Mouse (Mus musculus) inflammation-experienced regulatory T-cells, adult 6 months (primary cell): ENCODE results near the gene Ost4. TPM values are rescaled to one million over a fixed set of nuclear protein-coding genes. Genes with fewer than 3 reads are reported as not detected.
A peak's percentile ranks its signal among the peaks of the same experiment; 100 is the strongest.

ENCODE experiments used
- ATAC-seq: one replicate; pipeline ENCODE4 v1.8.0; 2017
- polyA plus RNA-seq, 3 experiments: library from polyadenylated mRNA; unstranded; fragments of 100-300 nt; shearing (Covaris generic); gene quantifications; one replicate each; pipeline ENCODE4 v1.2.1; 2017

Gene Ost4
- polyA plus RNA-seq, result 100 to 1,000 TPM; 283 to 295 (median 294) TPM

DNA sequence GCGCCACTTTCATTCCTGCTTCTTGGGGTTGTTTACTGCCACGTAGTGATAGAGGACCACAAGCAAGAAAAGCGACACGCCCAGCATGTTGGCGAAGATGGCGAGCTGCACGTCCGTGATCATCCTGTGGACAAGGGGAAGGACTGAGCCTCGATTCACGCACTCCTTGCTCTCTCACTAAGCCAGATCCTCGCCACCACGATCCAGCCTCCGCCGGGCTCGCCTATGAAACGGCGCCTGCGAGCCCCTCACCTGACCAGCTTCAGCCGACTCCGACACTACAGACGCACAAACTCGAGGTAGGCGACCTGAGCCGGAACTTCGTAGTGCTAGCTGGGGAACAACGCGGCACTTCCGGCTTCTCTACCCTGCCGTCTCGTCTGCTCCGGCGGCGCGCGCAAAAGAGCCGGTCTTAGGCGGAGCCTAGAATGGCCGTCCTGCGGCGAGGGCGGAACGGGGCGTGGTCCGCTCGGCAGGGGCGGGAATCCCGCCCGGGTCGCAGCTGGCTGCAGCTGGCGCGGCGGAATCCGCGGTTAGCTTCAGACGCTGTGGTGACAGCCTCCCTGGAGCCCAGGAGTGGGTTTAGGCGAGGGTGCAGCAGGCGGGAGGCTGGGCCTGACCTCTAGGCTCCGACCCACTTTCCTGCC, at the start of gene Ost4:
TSS of gene Ost4 (minus strand) at position 376 of the 647 bp plus-strand sequence.
- ATAC-seq, result peak; percentile 99

DNA sequence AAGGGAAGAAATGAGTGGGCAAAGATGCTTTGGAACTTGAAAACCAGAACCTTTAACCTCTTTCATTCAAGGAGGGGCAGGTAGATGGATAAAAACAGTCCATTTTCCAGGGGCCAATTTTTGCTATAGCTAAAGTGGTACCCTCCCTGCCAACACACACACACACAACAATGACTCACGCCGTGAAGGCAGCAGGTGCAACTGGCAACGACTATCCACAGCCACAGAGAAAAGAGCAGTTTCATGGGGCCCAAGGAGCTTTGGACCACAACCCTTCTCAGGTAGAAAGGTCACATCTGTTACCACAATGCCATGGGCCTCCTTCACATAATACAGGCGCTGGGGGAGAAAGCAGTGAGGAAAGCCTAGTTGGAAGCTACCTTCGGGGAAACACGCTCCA, 48.2 kb upstream of the Ost4 start:
- ATAC-seq, result no peak

DNA sequence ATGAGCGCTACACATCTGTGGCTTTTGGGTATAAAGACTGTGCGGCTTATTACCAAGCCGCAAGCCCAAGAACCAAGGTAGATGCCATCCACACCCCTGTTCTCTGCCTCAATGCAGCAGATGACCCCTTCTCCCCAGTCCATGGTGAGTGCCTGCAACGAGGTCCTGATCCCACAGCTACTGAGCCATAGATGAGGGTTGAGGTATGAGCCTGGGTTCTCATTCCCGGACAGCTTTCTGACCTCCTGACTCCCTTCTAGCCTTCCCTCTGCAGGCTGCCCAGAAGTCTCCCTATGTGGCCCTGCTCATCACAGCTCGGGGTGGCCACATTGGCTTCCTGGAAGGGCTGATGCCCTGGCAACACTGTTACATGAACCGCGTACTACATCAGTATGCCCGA, 47.0 kb upstream of the Ost4 start:
- ATAC-seq, result no peak

DNA sequence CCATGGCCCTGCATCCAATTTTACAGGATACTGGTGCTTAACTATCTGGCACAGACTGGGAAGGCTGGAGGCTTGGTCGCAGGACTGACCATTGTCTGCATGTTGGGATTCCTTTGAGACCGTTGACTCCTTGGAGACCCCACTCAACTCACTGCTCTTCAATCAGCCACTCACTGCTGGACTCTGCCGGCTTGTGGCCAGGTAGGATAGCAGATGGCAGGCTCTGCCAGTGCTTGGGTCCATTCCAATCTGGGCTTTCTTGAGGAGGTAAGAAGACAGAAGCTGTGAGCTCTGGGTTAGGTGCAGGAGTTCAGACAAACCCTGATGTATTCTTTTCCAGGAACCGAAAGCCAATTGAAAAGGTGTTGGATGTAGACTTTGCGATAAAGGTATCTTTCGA, 46.5 kb upstream of the Ost4 start:
- no peak for ATAC-seq

DNA sequence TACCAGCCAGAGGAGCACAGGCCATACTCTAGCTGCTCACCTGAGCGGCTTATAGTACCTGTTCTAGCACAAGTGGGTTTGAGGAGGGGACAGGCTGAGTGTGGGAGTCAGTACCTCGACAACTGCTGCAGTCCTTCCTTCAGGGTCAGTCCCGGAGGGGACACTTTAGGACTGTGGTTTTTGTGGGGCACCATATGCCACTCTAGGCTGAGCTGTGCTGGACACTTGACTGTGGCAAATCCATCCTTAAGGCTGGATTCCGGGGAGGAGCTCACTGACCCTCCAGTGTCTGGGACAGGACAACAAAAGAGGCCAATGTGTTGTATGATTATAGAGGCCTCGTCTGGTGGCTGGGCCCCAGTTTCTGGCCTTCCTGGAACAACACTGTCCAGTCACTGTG, 45.0 kb upstream of the Ost4 start:
- ATAC-seq, result no peak

DNA sequence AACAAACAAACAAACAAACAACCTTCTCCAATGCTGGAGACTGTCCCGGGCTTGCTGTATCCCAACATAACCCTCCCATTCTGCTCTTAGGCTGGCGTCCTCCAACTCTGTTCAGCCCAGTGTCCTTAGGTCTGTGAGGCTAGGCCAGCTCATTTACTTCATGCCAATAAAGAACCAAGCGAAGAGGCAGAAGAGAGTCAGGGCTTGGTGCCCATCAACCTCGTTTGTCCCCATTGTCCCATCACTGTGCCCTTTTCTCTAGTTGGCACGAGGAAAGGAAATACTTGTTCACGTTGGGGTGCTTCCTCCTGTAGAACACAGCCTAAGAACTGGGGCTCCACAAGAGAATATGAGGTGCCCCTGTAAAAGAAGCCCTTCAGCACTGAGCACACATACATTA, 44.1 kb upstream of the Ost4 start:
- no peak for ATAC-seq

DNA sequence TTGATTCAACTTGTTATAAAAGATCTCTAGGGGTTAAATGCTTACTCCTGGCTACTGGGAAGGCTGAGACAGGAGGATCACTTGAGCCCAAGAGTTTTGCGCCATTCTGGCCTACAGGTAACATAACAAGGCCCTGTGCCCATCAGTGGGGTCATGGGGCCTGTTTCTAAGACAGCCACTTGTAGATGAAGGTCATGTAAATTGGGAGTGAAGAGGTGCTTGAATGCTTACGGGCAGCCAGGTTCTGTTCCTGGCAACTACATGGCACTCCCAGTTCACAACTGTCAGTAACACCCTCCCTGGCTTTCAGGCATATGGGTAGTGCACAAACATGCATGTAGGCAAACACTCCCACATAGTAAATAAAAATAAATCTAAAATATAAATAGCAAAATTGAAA, 43.3 kb upstream of the Ost4 start:
- no peak for ATAC-seq

DNA sequence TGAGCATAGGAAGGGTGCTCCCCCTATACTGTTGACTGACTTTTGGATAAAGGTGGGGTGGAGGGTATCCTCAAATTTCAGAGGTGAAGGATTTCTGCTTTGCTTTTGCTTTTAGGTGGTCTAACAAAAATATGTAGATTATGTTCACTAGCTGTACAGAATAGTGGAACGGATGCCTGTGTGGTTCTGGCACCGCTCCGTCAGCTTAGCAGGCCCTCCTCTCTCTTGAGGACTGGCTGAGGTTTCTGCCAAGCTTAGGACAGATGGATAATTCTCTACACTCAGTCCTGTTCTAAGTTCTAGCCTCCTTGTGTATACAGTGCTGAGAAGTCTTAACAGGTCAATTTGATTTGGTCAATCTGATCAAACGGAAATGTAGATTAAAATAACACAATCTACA, 42.9 kb upstream of the Ost4 start:
- ATAC-seq, result no peak

DNA sequence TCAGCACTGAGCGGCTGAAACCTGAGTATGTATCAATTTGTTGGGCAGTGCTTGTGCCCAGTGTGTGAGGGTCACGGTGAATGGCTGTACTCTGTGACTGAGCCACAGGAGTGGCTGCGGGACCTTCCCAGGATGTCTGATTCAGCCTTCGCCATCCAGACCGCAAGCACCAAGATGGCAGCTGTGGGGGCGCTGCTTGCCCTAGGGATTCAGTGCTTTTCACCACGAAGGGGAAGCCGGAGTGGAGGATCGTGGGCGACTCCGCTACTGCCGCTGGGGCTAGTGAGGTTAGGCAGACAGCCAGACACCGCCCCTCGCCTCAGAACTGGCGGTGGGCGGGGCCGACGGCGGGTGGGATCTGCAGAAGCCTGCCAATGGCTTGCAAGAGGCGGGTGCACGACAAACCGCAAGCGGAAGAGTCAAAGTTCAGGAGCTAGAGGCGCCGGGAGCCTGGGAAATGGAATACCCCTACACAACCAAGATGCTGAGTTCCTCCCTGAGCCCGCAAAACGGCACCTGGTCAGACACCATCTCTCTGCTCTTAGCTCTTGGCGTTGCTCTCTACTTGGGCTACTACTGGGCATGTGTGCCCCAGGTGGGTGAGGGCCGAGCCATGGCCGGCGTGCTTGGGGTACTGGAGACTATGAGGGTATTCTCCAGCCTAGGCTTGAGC, 42.2 kb upstream of the Ost4 start:
- ATAC-seq, result peak; percentile 92

DNA sequence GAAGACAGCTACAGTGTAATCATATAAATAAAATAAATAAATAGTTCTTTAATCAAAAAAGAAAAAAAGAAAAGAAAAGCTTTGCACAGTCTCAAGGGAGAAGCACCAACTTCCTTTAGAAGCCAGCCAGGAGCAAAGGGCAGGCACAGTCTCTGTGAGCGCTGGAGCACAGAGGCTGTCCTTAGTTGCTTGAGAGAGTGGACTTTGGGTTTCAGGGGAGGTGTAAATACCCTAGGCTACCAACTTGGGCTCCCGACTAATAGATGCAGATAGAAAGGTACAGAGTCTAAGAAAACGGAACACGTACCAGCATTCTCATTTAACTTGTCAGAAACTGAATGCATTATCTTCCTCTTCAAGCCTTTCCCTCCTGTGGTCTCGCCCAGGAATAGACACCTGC, 41.0 kb upstream of the Ost4 start:
- ATAC-seq, result no peak

DNA sequence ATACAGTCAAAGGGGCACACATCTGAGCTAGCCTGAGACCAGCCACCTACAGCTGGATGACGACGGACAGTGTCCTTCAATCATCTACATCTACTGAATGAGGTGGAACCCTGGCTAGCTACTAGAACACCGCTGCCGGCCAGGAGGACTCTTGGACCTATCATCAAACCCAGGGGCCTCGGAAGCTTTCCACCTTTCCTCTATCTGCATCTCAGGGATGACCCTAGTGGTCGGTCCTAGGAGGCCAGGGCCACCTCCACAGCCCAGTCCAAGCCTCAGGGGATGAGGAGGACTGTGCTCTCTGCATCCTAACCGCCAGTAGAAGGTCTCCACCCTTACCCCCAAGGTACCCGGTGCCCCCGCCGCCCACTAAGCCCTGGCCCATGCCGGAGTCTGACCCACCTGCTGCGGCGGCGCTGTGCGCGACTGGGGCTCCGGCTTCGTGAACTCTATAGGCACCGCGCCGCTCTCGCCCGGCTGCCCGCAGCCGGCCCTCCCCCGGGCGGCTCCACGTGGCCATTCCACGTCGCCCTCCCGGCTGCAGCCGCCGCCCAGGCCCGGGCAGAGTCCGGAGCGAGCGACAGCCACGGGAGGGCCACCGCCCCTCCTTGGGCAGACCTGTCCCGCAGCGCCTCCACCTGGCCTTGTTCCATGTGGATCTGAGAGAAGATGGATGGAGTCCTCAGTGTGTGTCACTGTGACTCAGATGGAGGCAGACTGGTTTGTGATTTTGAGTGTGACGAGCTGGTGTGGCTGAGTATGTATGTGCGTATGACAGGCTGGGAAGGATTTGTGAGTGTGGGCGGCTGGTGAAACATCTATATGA, 37.6 kb upstream of the Ost4 start, which contains the start of gene Cgref1:
TSS of gene Cgref1 (minus strand) at position 636 of the 826 bp plus-strand sequence.
- ATAC-seq, result no peak

DNA sequence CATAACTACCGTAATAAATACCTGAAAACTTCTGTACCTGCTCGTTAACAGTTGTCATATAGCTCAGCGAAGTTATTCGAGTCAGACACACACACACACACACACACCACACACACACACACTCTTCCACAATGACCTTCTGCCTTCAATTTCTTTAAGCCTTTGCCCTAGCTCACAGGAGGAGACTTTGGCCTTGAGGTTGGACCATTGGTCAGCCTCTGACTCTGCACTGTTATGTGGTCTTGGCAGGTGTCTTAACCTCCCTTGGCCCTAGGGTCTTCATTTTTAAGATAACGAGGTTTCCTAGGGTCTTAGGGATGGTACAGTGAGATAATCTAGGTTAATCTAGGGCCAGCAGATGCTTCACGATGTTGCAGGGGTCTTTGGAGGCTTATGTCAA, 36.8 kb upstream of the Ost4 start:
- no peak for ATAC-seq

DNA sequence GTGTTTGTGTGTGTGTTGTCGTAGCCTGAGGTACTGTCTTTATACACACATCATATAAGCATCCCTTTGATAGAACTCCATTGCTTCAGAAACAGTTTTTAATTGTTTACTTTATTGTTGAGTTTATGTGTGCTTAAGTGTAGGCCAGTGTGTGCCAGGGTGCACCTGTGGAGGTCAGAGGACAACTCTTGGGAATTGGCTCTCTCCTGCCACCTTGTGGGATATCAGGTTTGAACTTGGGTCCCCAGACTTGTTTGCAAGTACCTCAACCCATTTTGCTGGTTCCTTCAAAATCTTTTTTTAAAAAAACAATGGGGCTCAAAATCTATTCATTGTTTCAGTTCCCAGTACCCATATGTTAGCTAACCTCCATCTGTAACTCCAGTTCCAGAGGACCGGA, 35.4 kb upstream of the Ost4 start:
- ATAC-seq, result no peak

DNA sequence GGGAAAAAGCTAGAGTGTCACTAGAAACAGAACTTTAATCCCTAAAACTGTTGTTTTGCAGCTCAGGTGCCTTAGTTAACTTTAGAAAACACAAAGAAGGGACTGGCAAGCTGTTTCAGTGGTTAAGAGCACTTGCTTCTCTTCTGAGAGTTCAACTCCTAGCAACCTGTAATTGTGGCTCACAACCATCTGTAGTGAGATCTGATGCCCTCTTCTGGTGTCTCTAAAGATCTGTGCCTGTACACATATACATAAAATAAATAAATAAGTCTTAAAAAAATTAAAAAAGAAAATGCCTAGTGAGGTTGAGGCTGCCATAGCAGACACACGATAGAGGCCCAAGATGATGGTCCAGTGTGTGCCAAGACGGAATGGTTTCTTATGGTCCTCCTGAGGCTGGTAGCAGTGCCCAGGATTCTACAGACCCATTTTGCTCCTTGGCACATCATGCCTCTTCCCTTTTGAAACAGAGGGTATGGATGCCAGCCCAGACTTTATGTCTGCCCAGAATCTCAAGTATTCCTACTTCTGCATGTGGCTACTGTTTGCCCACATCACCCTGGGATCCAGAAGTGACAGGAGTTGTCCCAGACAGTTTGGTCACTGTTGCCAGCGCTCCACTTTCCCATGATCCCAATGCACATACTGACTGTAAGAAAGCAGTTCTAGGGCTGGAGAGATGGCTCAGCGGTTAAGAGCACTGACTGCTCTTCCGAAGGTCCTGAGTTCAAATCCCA, 27.3 kb upstream of the Ost4 start:
- no peak for ATAC-seq

DNA sequence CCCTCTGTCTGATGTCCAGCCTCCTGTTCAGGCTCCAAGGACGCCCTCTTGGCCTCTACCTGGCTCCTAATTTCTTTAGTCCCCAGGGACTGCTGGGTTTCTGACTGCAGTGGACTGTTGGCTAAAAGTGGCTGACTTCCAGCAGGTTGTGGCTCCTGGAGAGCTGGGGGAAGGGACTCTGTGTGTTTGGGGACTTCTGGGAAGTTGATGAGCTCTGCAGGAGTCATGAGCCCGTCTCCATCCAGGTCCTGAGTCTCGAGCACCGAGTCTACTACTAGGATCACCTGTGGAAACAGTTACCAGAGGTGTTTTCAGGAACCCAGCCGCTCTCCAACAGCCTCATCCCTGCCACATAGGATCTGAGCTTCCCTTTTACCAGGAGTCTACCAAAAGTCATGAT, 26.1 kb upstream of the Ost4 start:
- ATAC-seq, result no peak

DNA sequence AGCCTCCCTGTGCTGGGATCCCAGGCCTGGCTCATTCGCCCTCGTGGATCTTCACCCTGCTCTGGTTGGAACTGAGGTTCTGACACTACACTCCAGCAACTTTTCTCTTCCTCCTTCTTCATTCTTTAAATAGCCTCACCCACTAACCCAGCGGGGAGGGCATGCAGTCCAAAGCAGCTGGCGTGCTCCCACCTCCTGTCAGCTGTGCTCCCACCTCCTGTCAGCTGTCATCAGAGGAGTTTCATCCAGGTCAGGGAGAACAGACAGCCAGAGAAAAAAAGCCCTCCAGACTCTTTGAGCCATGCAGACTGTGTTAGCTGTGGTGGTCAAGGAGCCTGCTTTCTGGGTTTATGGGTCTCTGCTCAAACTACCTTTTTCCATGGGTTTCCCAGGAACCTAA, 23.8 kb upstream of the Ost4 start:
- no peak for ATAC-seq

DNA sequence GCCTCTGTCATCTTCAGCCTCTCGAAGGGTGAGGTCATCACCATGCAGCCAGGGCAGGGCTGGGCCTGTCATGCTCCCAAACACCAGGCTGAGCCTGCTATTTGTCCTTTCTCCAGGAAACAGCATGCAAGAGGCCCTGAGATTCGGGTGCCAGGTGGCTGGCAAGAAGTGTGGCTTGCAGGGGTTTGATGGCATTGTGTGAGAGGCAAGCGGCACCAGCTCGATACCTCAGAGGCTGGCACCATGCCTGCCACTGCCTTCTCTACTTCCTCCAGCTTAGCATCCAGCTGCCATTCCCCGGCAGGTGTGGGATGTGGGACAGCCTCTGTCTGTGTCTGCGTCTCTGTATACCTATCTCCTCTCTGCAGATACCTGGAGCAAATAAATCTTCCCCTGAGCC, 23.3 kb upstream of the Ost4 start:
- no peak for ATAC-seq

DNA sequence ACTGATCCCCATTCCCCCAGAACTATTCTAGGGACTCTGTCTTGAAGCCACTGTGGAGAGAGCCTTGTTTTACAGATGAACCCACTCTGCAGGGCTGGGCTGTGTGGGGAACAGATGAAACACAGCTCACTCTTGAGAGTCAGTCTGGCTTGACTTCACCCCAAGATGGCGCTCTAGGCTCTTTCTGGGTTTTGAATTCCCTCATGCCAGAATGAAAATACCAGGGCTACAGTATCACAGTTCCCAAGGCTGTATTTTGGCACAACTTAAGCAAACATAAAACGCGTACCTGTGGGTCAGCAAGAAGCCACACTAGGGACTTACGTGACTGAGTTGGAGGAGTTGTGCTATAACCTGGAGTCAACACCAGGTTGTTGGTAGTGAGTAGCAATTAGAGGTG, 22.5 kb upstream of the Ost4 start:
- no peak for ATAC-seq

DNA sequence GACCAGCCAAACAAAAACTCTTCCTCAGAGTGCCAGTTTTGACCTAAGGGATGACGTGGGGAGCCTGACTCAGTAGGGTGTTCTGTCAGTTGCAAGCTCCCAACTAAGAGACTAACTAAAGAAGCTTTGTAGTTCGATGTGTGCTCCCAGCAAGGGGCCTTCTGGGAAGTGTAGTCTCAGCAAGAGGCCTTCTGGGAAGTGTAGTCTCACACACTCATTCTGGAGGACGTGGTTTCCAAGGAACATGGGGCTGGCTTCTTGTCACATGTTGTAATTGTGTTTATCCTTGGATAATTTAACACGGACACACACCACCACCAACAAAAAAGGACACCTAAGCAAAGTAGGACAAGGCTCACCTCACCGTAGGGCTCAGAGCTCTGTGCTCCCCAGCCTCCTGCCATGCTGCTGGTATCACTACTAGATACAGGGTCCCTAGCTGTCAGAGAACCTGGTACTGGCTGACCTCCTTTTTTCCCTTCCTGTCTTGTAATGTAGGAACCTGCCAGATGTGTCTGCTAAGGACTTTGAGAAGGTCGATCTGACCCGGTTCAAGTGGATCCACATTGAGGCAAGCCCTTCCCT, 20.4 kb upstream of the Ost4 start:
- no peak for ATAC-seq

DNA sequence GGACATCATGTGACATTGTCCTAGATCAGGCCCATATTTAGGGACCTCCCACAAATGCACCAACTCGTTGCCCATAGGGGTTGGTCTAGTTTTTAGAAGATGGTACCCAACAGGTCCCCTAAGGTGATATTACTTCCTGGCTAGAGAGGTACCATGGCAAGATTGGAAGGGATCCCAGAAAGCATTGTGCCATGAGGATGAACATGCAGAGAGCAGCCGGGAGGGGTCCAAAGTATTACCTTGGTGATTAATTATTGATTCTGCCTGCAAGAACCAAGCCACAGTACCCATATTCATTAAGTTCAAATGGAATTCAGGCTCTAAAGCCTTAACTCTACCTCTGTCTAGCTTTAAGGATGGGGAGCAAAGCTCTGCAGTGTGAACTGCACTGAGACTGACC, 18.5 kb upstream of the Ost4 start:
- no peak for ATAC-seq

DNA sequence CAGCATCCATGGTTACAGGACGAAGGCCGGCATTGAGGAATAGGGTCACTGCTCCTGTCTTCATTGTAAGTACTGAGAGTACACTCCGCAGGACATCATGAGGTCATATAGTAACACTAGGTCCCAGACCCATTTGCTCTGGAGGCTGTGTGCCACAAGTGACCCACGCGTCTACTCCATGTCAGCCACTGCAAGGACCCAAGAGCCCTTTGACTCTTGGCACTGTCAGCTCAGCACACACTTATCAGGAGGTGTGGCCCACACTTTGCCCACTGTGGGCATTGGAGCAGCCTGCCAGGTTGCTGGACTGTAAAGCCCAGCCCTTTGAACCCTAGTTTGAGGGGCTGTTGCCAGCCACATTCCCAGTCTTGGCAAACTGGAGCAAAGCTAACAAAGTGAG, 17.6 kb upstream of the Ost4 start:
- ATAC-seq, result no peak

DNA sequence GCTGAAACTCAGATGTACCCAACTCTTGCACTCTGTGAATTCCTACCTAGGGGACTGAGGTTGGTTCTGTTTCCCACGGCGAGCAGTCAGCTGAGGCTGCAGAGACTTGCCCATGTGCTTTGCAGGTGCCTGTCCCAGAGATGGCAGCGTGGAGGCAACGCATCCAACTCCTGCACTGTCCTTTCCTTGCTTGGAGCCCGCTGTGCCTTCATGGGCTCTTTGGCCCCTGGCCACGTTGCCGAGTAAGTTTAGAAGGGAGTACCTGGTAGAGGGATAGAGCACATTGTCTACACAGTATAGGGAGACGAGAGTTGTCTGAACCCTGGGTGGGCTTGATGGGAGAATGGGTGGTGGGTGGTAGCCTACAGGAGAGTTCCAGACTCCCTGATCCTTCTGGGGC, 17.0 kb upstream of the Ost4 start:
- ATAC-seq, result no peak

DNA sequence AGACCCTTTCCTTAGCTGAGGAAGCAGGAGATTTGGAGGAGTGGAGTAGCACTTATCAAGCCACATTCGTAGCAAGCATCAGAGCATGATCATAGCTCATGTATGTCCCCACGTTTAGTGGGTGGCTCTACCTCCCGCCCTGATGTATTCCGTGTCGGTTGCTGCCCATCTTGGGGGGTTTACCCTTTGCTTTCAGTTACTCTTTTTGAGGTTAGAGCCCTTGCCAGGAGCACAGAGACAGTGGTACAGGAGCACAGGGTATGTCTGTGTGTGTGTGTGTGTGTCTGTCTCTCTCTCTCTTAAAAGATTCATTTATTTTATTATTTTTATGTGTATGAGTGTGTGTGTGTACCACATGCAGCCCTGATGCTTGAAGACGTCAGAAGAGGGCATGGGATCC, 15.5 kb upstream of the Ost4 start:
- ATAC-seq, result no peak
